Mouse (Mus musculus): Measurements from ENCODE around the gene Asf1a. TPM values are rescaled to one million over a fixed set of nuclear protein-coding genes. Genes with fewer than 3 reads are reported as not detected.
"Not testable (repeated sequence)": the region's sequence is repeated elsewhere in the genome, so short reads cannot be mapped to it uniquely, and the experiment has no call there.

Asf1a gene
- total RNA-seq (2021): 34.5 and 39.0 TPM in 2 replicates
- long read RNA-seq, transcript Asf1a-201 (4 exons, 2,201 nt): major isoform, 14 of 15 reads
- long read RNA-seq, partial matches to known transcripts: 0 of 15 reads
- long read RNA-seq, other reads (novel, unspliced or antisense): 0 of 15 reads

DNA sequence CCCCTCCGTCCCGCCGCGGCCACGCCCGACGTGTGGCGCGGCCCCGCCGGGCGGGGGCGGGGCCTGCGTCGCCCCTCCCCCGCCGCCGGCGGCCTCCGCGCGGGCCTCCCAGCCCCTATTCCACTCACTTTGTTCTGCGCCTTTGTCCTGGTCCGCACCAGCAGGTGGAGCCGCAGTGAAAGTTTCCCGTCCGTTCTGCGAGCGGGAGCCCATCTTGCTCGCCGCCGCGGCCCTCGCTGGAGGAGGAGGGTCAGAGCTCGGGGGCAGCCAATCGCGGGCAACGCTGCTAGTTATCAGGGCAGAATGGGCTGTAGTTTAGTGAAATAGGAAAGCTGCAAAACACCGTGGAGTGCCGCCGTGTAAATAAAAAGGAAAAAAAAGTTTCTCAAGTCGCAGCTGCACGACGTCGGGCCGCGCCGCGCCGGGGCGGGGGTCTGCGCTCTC is at the start of gene Asf1a:
TSS of gene Asf1a (plus strand) at position 81 of the 444 bp plus-strand sequence.
- DNase-seq: peak; percentile 96

DNA sequence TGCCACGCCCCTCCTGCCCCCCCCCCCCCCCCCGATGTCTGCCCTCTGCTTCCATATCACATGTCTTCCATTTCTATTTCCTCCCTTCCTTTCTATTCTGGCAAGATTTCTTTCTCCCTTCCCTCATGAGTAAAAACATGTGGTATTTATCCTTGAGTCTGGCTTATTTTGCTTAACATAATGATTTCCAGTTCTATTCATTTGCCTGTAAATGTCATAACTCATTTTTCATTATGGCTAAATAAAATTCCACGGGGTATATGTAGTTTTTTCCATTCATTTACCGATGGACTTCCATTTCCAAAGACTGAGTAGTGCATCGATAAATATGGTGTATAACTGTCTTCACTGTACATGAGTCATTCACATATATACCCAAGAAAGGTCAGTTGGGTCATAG is 34.6 kb upstream of the Asf1a start:
- no peak for DNase-seq

DNA sequence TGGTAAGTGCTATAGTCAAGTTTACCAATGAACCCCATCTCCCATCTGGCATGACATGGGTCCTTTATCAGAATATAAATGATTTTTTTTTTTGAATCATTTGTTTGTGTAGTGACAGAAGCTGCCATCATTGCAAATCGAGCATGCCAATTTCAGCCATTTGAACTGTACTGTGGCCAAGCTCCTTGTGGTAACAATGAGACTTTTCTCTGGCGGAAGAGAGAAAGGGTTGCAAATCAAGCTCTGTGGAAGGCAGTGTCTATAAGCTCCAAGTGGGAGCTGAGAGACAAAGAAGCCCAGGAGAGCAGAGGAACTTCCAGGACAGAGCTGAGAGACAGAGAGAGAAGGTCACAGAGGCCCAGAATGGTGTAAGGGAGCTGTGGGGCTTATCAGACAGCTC is 31.0 kb upstream of the Asf1a start:
- DNase-seq: no peak

DNA sequence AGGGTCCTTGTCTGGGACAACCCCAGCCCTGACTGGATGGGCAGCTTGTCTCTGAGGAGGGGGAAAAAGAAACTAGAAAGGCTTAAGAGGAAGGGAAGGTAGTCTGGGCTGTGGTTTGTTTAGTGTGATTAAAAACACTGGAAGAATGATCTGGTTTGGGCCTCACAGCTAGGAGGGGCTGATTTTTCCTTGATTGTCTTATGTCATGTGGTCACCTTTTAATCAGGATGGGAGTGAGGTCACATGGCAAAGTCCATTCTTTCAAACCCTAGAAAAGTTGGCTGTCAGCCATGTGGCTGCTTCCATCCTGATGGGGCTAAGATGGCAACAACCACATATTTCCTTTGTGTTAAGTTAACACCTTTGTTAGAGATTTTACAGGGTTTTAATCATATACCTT is 28.0 kb upstream of the Asf1a start:
- no peak for DNase-seq

DNA sequence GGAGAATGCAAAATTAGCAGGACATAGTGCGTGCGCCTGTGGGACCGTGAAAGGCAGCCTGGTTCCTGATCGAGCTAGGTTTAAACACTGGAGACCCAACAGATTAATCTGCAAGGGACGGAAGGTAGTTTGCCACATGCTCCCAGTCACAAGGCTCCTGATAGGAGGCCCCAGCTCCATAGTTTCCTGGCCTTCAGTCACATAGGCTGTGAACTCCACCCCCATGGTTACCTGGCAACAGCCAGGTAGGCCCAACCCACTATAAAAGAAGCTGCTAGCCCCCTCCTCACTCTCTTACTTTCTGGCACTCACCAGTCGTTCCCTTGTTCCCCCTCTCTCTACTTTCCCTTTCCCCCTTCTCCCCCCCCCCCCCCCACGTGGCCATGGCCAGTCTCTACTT is 16.4 kb upstream of the Asf1a start:
- no peak for DNase-seq

DNA sequence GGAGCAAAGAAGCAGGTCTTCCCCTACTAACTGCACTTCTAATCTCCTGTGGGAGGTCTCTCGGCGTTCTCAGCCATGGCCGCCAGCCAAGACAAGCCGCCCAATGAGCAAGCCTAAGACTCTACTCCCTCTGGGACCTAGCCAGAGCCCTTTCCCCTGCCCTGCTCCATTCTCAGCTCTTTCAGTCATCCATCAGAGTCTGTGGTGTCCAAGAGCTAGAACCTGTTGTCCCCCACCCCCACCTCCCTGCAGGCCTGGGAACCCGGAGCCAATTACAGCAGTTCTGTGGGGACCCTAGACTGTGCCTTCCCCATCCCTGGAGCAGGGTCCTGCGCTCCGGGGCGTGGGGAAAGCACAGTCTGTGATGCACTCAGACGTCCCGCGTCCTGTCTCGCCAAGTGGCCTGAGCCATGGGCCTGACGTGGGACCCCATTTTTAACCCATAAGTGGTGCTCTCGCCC is 15.9 kb upstream of the Asf1a start:
- DNase-seq: peak; percentile 79

DNA sequence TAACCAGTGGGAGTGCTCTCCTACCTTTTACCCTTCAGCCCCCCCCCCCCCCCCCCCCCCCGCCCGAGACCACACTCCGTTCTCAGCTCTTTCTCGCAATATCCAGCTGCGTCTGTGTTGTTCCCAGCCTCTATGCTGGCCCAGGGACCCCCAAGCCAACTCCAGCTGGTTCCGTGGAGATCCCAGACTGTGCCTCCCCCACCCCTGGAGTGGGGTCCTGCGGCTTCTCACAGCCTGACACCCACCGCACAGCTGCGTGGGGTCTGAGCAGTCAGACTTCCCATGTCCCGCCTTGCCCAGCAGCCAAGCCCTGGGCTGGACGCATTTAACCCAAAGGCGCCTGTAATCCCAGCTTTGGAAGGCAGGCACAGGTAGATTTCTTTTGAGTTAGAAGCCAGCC is 15.5 kb upstream of the Asf1a start:
- DNase-seq: no peak

DNA sequence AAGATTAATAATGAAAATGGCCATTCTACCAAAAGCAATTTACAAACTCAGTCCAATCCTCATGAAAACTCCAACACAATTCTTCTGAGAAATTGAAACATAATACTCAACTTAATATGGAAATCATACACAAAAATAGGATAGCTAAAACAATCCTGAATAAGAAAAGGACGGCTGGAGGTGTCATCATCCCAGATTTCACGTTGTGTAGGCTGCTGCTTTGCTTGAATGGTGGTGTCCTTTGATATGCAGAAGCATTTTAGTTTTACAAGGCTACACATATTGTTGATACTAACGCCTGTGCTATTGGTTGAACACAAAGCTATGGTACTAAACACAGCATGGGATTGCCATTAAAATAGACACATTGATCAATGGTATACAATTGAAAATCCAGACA is 10.8 kb upstream of the Asf1a start:
- DNase-seq: no peak

DNA sequence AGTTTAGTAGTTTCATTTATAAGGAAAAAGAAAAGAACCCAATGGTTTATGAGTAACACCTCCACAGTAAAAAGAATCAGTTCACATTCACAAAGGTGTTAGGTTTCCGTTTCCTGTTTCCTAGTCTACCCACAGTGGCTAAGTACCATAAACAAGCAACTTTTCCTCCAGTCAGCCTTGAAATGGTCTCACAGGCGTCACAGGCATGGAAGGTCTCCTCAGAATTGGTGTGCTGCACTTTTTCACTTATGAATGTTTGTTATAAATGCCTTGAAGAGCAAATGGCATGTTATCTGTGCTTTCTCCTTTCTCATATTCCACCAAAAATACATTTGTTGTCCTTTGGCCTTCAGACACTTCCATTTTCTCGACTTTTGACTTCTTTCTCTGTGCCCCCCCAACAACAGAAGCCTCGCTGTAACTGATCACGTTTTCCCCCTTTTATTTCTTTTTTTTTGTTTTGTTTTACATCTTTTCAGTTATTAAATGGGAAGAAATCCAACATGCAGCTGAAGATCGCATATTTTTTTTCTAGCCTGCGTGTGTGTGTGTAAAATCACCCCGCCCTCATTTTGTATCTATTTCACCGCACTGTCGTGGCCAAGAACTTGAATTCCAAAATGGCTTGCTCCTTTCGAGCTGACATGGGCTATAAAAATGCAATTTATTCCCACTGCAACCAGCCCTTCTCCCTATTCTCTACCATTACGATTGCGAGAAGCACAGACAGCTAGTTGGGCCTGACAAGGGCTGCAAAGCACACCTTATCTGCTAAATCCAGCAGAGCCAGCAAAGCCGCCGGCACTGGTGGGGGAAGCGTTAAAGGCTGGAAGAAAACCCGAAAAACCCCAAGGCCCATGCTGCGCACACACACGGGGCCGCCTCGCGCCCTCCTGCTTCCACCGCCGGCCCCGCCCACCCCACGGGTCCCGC is 547 bp upstream of the Asf1a start:
- no peak for DNase-seq

DNA sequence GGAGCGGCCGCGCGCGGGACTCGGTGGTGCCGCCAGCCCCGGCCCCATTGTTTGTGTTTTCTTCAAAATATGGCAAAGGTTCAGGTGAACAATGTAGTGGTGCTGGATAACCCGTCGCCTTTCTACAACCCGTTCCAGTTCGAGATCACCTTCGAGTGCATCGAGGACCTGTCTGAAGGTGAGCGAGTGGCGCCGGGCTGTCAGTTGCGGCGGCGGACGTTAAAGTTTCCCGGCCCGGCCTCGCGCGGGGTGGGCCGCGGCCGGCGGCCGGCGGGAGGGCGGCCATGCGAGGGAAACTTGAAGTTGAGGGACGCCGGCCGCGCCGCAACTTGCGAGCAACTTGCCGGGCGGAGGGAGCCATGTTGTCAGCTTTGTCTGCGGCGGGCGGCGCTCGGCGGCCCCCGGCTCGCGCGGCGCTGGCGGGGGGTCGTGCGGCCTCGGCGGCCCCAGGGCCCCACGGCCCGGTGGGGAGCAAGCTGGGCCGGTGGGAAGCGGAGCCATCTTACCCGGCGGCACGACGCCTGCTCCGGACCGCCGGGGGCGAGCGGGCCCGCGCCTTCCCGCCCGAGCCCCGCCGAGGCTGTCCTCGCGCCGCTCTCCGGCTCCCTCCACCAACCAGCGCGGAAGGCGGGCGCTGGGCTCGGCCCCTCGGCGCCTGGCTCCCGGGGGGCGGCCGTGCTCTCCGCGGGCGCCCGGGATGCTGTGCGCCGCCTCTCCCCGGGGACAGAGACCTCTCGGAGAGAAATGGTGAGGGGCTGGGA is 744 bp downstream of the Asf1a start:
- DNase-seq: peak; percentile 61

DNA sequence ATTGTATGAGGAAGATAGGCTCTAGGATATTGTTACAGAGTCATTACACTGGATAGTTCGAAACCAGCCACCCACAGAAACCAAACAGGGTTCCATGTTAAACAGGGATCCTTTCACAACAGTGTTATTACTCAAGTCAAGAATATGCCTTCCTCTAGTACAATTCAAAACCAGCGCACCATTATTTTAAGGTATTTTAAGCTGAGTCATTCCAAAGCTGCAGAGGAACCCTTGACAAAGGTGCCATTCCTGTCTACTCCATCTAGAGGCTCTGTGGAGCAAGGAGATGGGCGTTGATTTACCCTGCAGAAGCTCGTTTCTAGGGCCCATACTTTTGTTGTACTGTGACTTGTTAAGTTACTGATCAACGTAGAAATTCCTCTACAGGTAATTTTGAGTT is 2.3 kb downstream of the Asf1a start:
- DNase-seq: no peak

DNA sequence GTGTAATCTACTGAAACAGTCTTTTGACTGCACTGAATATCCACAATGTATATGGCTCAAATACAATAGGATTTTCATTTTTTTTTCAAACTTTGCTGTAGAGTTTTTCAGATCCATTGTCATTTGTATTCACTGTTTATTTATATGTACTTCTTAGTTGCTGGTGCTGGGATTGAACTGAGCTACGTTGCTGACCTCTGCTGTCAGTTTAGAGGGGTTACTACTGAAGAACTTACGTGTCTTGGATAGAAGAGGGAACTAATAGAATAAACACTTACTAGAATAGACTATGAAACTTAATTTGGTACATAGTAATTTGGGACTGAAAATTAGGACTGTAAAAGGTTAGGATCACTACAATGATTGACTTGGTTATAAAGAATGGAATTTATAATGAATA is 8.8 kb downstream of the Asf1a start:
- DNase-seq: no peak

DNA sequence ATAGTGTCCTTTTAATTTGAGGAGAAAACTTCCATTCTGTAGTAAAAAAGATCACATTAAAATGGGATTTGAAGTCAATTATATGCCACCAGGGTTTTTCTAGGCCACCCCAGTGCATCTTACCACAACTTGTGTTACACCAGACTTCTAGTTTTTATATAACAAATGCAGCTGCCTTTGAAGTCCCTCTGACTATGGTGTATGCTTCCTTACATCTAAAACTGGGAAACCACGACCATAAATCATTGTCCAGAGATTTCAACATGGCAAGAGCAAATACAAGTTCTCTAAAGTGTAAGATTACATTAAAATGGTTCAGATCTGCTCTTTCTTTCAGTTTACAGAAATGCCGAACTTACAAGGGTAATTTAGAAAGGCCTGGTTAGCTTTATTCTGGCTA is 11.7 kb downstream of the Asf1a start:
- no peak for DNase-seq

DNA sequence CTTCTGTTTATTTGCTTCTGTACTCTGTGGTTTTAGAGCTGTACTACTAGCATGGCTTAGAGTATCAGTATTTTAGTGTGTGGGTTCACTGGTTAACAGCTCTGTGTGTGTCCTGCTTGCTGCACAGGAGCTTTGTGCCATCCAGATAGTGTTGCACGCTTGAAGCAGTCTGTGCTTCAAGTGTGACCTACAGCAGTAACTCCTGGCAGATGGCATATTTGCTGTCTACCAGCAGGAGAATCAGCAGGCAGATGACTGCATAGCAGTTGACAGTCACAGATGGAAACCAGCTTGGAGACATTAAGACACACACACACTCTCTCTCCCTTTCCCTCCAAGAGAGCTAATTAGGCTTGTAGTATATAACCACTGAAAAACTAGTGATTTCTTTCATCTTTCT is 15.6 kb downstream of the Asf1a start:
- no peak for DNase-seq

DNA sequence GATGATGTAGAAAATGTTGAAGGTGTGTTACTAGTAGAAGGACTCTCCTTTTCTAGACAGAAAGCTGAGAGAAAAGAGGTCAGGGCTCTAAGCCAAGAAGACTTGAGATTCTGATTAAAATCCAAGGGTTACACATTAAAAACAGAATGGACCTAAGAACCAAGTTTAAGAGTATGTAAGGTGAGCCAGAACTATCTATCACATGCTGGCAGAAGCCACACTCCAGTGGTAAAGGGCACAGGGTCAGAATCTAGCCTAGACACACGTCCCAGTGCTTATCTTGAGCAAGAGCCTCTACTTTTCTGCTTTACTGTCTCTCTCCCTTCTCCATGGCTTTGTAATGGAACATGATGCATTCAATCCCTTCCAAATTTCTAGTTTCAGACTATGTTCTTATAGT is 17.4 kb downstream of the Asf1a start:
- no peak for DNase-seq

DNA sequence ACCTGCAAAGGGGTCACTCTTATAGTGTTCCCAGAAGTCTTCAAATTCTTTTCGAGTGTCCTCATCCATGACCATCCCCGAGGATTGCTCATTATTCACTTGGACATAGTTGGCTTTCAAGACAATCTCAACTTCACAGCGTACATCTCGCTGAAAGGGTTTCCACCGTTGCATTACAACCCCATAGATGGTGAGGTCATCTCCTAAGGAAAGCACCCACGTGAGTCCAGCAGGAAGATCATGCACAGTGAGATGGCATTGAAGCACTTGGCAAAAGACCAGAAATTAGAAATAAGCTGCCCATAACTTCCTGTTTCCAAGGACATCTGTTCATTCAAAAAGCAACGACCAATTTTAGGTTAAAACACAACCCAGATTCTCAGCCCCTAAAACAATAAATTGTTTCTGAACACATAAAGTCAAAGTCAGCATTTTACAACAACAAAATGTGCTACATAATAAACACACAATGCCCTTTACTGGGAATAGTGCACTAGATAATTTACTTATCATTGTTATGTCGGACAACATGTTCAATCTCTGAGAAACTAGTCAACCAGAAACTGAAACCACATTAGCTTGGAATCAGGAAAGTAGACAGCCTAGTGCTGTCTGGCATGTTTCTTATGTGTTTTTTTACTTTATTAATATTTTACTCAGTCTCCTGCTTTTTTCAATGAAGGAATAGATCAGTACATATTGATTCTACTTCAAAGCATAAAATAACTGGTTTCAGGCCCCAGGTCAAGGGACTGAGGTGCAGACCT is 19.5 kb downstream of the Asf1a start:
- DNase-seq: no peak

DNA sequence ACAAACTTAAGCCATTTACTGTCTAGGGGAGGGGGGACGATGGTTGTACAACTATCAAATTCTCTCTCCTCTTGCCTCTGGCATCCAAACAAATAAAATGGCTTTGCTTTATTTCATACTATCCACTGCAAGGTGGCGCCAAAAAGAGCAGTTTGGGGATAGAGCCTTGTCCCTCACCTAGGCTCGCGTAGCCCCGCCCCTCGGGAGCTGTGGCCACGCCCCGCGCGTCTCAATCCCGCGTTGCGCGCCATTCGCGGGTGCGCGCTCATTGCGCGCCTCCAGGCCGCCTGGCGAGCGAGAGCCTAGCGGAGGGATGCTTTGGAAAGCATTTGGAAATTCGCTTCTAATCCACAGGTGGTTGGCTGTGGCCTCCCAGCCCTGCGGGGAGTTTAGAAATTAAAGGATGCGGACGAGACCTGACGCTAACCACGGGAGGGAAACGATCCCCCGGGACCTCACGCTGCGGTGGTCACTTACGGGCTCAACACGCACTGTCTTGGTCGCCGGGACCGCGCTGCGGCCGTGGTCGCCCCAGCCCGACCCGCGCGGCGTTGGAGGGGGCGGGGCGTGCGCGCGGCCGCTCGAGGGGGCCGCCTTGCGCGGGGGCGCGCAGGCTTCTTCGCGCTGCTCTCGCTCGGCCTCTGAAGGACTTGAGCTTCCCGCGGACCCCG is 32.8 kb downstream of the Asf1a start:
- peak; percentile 94 for DNase-seq

DNA sequence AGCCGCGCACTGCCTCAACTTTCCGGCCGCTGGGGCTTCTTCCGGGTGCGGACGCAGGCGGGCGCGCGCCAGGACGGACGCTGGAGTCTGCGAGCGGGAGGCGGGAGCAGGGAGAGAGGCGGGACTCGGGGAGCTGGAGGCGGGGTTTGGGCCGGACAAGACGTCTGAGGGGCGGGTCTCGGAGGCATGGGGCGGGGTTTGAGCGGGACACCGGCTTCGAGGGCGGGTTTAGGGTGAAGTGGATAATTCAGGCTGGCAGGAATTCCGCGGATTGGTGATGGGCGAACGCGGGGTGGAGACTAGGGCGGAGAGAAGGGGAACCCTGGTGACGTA is 33.3 kb downstream of the Asf1a start:
- DNase-seq: peak; percentile 97

DNA sequence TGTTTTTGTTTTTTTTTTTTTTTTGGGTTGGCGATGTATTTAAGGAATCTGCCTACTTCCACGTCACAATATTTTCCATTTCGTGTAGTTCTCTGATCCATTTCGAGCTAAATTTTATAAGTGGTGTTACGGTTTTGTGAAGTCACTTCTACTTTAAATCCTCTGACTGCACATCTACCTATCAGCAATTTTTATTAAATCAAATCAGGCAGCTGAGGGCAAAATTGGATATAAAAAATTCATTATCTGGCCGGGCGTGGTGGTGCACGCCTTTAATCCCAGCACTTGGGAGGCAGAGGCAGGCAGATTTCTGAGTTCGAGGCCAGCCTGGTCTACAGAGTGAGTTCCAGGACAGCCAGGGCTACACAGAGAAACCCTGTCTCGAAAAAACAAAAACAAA is 33.8 kb downstream of the Asf1a start, which contains the start of gene Mcm9:
TSS of gene Mcm9 (minus strand) at position 101 of the 400 bp plus-strand sequence.
- not testable (repeated sequence) for DNase-seq

DNA sequence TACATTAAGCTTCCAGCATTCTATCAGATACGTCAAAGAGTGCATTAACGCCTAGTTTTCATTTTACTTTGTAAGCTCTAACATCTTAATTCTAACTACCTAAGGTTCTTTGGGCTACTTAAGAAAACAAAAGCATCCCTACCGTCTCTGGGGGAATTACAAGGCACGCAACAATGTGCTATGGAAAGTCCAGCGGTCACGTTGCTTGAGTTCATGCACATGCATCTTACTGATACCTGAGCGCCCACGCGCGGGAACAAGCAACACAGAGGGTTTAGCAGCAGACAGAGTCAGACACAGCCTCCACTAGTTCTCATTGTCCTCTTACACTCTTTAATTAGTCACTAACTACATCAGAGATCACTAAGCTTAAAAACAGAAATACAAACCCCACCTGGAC is 37.6 kb downstream of the Asf1a start:
- DNase-seq: no peak

DNA sequence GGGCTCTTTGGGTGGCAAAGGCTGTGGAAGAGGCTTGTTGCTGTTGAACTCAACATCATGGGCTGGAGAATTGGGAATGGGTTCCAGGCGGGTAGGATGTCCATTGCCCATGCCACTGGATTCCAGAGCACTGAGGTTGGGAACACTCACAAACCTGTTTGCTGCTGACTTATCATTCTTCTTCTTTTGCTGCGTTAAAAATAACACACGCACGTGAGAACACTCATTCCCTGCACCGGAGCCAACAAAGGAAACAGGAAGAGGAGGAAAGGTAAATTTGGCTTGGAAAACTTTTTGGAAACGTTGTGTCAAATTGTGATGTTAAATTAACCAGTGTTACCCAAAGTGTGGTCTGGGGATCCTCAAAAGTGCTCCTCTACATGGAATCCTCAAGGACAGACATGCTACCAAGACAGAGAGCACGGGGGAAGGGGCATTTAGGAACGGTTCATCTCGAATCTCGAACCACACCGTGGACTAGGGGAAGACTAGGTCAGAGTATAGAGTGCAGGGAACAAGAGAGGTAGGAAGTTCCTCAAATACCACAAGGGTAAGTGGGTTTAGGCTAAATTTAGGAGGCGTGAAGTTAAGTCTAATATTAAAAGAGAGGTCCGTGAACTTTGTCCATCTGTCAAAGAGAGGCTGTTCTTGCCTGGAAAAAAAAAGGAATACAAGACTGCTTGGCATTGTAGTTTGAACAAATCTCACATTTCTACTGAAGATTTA is 38.9 kb downstream of the Asf1a start:
- no peak for DNase-seq

All from adrenal gland, postnatal 25 days (tissue).